Mouse (Mus musculus): ENCODE data around the gene Strn3. TPM values are rescaled to one million over a fixed set of nuclear protein-coding genes. Genes with fewer than 3 reads are reported as not detected.

Strn3 gene
- polyA plus RNA-seq, 1 experiment from 2014 or later = 49.7 TPM

- Histone ChIP-seq H3K9me3 (replicated peaks) (no peaks in the 10 kb centered on the region), H3K9ac (no peak overlapping the region; the same call in 1 of the 2 replicates), H3K27ac (replicated peaks) (no peak overlapping the region), H3K27me3 (no peaks in the 10 kb centered on the region), H3K36me3 (no peaks in the 10 kb centered on the region), H3K4me1 (peaks cover 4% of the 10 kb centered on the region; the same call in 1 of the 2 replicates), H3K4me2 (replicated peaks) (no peak overlapping the region), H3K4me3 (replicated peaks) (no peak overlapping the region)
- ATAC-seq (ENCODE audit: insufficient number of reproducible peaks, low FRiP score, low TSS enrichment, low read depth) = no peak
- WGBS = 76% methylated on average over 3 of the region's 3 CpGs
Observed at GRCm38 (mm10) chr12:51709741-51710140, 18.0 kb upstream of the Strn3 start.

DNA sequence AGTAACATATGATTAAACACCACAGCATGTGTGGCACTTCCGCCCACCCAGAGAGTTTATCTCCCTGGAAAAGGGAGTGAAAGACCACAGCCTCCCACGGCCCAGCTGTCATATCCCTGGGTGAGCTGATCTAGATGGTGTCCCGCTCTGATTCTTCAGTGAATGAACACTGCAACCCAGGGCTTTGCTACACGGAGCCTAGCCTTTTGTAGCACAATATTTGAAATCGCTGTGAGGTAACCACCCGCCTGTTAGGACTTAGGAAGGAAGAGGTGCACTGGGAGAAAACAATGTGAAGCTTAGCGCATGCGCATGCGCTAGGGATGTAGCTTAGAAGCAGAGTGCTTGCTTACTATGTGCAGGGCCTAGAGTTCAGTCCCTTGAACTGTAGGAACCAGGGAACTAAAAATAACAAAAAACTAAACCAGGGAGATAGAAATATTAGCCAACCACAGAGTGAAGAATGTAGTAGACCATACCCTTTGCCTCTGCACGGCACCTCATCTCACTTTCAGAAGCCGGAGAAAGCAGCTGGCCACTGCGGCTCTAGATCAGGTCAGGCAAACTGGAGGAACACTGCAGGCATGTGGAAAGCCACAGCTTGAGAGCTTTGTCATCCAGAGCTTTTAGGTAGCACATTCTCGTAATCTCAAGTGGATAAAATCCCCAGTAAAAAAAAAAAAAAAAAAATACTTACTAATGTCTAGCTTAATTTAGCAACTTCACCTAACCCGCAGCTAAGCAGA, 17.4 kb upstream of the Strn3 start:
- H3K4me1 ChIP-seq = peaks cover 4% of the 10 kb centered on the region; the same call in 1 of the 2 replicates
- H3K9me3 ChIP-seq (replicated peaks) = no peaks in the 10 kb centered on the region
- H3K9ac ChIP-seq = no peak overlapping the region
- no peak for ATAC-seq (ENCODE audit: insufficient number of reproducible peaks, low FRiP score, low TSS enrichment, low read depth)
- no peak overlapping the region for H3K4me3 ChIP-seq (replicated peaks)
- no peaks in the 10 kb centered on the region for H3K36me3 ChIP-seq
- 61% methylated on average over 14 of the region's 14 CpGs for WGBS
- no peak overlapping the region for H3K4me2 ChIP-seq (replicated peaks)
- no peaks in the 10 kb centered on the region for H3K27me3 ChIP-seq
- H3K27ac ChIP-seq (replicated peaks) = peak overlapping the region; percentile 55

GRCm38 (mm10) chr12:51706673-51707235, 15.1 kb upstream of the Strn3 start:
- Histone ChIP-seq H3K27ac (replicated peaks) (no peak overlapping the region), H3K27me3 (no peaks in the 10 kb centered on the region), H3K4me3 (replicated peaks) (no peak overlapping the region), H3K9me3 (replicated peaks) (no peaks in the 10 kb centered on the region), H3K4me2 (replicated peaks) (no peak overlapping the region), H3K4me1 (peaks cover 4% of the 10 kb centered on the region; the same call in 1 of the 2 replicates), H3K36me3 (no peaks in the 10 kb centered on the region), H3K9ac (no peak overlapping the region)
- WGBS = 73% methylated on average over 5 of the region's 5 CpGs
- ATAC-seq (ENCODE audit: insufficient number of reproducible peaks, low FRiP score, low TSS enrichment, low read depth) = no peak

DNA sequence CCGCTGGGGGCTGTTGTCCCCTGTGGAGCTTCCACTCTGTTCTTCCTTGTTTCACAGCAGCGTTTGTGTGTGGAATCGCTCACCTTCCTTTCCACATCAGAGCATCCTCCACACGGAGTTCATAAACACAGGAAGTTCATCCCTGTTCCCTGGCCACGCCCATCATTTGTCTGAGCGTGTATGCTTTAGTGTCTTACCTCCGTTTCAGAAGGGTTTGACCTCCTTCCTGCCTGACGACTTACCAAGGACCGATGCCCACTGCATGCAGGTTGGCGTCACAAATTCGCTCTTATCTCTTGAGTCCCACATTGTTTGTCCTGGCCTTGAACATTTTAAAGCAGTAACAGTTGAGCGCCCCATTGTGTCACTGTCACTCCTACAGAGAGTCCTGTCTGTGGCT, 14.1 kb upstream of the Strn3 start:
- H3K27ac ChIP-seq (replicated peaks) = no peak overlapping the region
- H3K27me3 ChIP-seq = no peaks in the 10 kb centered on the region
- no peak overlapping the region for H3K4me3 ChIP-seq (replicated peaks)
- no peak overlapping the region for H3K9ac ChIP-seq
- H3K9me3 ChIP-seq (replicated peaks) = no peaks in the 10 kb centered on the region
- H3K36me3 ChIP-seq = no peaks in the 10 kb centered on the region
- H3K4me1 ChIP-seq = peaks cover 4% of the 10 kb centered on the region; the same call in 1 of the 2 replicates
- WGBS = 77% methylated on average over 12 of the region's 12 CpGs
- H3K4me2 ChIP-seq (replicated peaks) = no peak overlapping the region
- ATAC-seq (ENCODE audit: insufficient number of reproducible peaks, low FRiP score, low TSS enrichment, low read depth) = no peak

- H3K9me3 ChIP-seq (replicated peaks) = no peaks in the 10 kb centered on the region
- no peak overlapping the region for H3K27ac ChIP-seq (replicated peaks)
- H3K4me2 ChIP-seq (replicated peaks) = no peak overlapping the region
- H3K9ac ChIP-seq = no peak overlapping the region
- H3K27me3 ChIP-seq = no peaks in the 10 kb centered on the region
- no peak for ATAC-seq (ENCODE audit: insufficient number of reproducible peaks, low FRiP score, low TSS enrichment, low read depth)
- 74% methylated on average over 7 of the region's 7 CpGs for WGBS
- H3K4me3 ChIP-seq (replicated peaks) = no peak overlapping the region
- H3K4me1 ChIP-seq = peaks cover 4% of the 10 kb centered on the region
- H3K36me3 ChIP-seq = no peaks in the 10 kb centered on the region
Observed at GRCm38 (mm10) chr12:51704572-51704971, 12.9 kb upstream of the Strn3 start.

DNA sequence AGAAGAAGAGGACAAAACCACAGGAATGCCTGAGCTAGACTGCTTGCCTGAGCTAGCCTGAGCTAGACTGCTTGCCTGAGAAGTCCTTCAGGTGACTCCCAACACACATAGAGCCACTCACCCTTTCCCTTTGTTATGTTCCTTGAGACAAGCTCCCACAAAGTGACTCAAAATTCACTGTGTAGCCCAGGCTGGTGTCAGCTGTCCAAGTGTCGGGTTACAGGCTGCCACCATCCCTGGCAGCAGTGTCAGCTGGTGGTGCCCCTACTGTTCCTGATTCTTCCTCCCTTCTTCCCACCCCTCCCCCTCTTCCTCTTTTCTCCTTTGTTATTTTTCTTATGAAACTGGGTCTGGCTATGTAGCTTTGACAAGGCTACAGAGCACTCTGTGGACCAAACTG, 12.2 kb upstream of the Strn3 start:
- no peak overlapping the region for H3K4me3 ChIP-seq (replicated peaks)
- H3K9me3 ChIP-seq (replicated peaks) = no peaks in the 10 kb centered on the region
- H3K4me2 ChIP-seq (replicated peaks) = no peak overlapping the region
- WGBS = 33% methylated on average over 1 of the region's 1 CpGs
- peak; percentile 74; the same call in 1 of the 2 replicates for ATAC-seq (ENCODE audit: insufficient number of reproducible peaks, low FRiP score, low TSS enrichment, low read depth)
- no peaks in the 10 kb centered on the region for H3K36me3 ChIP-seq
- no peak overlapping the region for H3K9ac ChIP-seq
- H3K4me1 ChIP-seq = peaks cover under 1% of the 10 kb centered on the region
- H3K27me3 ChIP-seq = no peaks in the 10 kb centered on the region
- no peak overlapping the region for H3K27ac ChIP-seq (replicated peaks)

DNA sequence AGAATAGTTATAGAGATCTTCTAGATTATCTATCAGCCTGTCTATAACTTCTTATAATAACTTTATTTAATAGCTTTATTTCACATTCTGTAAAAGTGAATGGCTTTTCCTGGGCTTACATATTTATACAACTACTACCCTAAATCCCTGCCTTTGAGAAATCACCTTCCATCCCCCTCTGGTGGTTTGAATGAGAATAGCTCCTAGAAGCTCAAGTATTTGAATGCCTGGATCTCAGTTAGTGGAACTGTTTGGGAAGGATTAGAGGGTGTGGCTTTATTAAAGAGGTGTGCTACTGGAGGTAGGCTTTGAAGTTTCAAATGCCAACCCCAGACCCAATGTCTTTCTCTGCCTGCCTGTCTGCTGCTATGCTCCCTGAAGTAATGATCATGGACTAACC, 10.0 kb upstream of the Strn3 start:
- Histone ChIP-seq H3K4me2 (replicated peaks) (no peak overlapping the region), H3K4me3 (replicated peaks) (no peak overlapping the region), H3K9me3 (replicated peaks) (no peaks in the 10 kb centered on the region), H3K4me1 (no peaks in the 10 kb centered on the region; the same call in 1 of the 2 replicates), H3K27me3 (no peaks in the 10 kb centered on the region), H3K36me3 (no peaks in the 10 kb centered on the region), H3K9ac (no peak overlapping the region), H3K27ac (replicated peaks) (no peak overlapping the region)
- ATAC-seq (ENCODE audit: insufficient number of reproducible peaks, low FRiP score, low TSS enrichment, low read depth) = no peak

- Histone ChIP-seq H3K9ac (no peak overlapping the region), H3K36me3 (no peaks in the 10 kb centered on the region), H3K4me3 (replicated peaks) (no peak overlapping the region), H3K9me3 (replicated peaks) (no peaks in the 10 kb centered on the region), H3K4me1 (no peaks in the 10 kb centered on the region; the same call in 1 of the 2 replicates), H3K27ac (replicated peaks) (no peak overlapping the region), H3K4me2 (replicated peaks) (no peak overlapping the region), H3K27me3 (no peaks in the 10 kb centered on the region)
- 47% methylated on average over 8 of the region's 8 CpGs for WGBS
- peak; percentile 23; the same call in 1 of the 2 replicates for ATAC-seq (ENCODE audit: insufficient number of reproducible peaks, low FRiP score, low TSS enrichment, low read depth)
Observed at GRCm38 (mm10) chr12:51699623-51700393, 8.1 kb upstream of the Strn3 start.

GRCm38 (mm10) chr12:51696157-51696556, 4.5 kb upstream of the Strn3 start:
- Histone ChIP-seq H3K9ac (no peak overlapping the region), H3K9me3 (replicated peaks) (no peaks in the 10 kb centered on the region), H3K4me1 (peaks cover 3% of the 10 kb centered on the region), H3K27ac (replicated peaks) (no peak overlapping the region), H3K36me3 (no peaks in the 10 kb centered on the region), H3K4me3 (replicated peaks) (no peak overlapping the region), H3K27me3 (no peaks in the 10 kb centered on the region), H3K4me2 (replicated peaks) (no peak overlapping the region)
- WGBS = 81% methylated on average over 2 of the region's 2 CpGs
- ATAC-seq (ENCODE audit: insufficient number of reproducible peaks, low FRiP score, low TSS enrichment, low read depth) = no peak

- H3K4me1 ChIP-seq = peaks cover 3% of the 10 kb centered on the region
- 70% methylated on average over 1 of the region's 1 CpGs for WGBS
Observed at GRCm38 (mm10) chr12:51694966-51695365, 3.3 kb upstream of the Strn3 start.

DNA sequence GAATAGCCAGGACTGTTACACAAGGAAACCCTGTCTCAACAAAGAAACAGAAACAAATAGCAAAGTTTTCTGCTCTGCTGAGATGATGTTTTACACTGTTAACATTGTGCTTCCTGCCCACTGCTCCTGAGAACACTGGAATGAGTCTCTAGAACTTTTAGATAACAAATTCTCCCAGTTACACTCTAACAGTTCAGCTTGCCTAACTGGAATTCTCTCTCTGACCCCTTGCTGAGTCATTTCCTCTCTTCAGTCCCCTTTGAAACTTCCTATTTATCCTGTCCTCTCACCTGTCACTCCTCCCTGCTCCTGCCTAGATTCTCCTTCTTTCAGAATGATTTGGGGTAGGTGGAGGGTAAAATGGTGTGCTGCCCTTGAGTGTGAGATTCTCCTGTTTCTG, 2.4 kb upstream of the Strn3 start:
- H3K27me3 ChIP-seq = no peaks in the 10 kb centered on the region
- no peak overlapping the region for H3K27ac ChIP-seq (replicated peaks)
- no peak overlapping the region for H3K4me2 ChIP-seq (replicated peaks)
- peaks cover 6% of the 10 kb centered on the region for H3K4me1 ChIP-seq
- H3K9me3 ChIP-seq (replicated peaks) = no peaks in the 10 kb centered on the region
- H3K36me3 ChIP-seq = no peaks in the 10 kb centered on the region
- H3K4me3 ChIP-seq (replicated peaks) = no peak overlapping the region
- H3K9ac ChIP-seq = no peak overlapping the region
- no peak for ATAC-seq (ENCODE audit: insufficient number of reproducible peaks, low FRiP score, low TSS enrichment, low read depth)

More at GRCm38 (mm10) chr12:51694966-51695365, 3.3 kb upstream of the Strn3 start:
- H3K9me3 ChIP-seq (replicated peaks) = no peaks in the 10 kb centered on the region
- H3K27me3 ChIP-seq = no peaks in the 10 kb centered on the region
- no peak for ATAC-seq (ENCODE audit: insufficient number of reproducible peaks, low FRiP score, low TSS enrichment, low read depth)
- no peaks in the 10 kb centered on the region for H3K36me3 ChIP-seq
- H3K27ac ChIP-seq (replicated peaks) = no peak overlapping the region
- no peak overlapping the region for H3K4me3 ChIP-seq (replicated peaks)
- H3K9ac ChIP-seq = no peak overlapping the region
- H3K4me2 ChIP-seq (replicated peaks) = no peak overlapping the region
